Mouse (Mus musculus) liver, embryonic 16.5 days (tissue): ENCODE data around the gene Nfia. TPM values are rescaled to one million over a fixed set of nuclear protein-coding genes. Genes with fewer than 3 reads are reported as not detected.

Experiments used
- ATAC-seq: fragments of 200-750 bp; cut with Nextera tagmentation; 2 replicates; pipeline ENCODE4 v1.8.0; 2017; ENCODE audit warnings: low read depth, mild to moderate bottlenecking, moderate number of reproducible peaks, moderate library complexity
- H3K27ac ChIP-seq: fragments of 300-500 bp; sonication (generic); 2 replicates; pipeline ENCODE4 v1.5.1; 2014; ENCODE audit warnings: mild to moderate bottlenecking, low read length
- H3K27me3 ChIP-seq: fragments of 300-500 bp; sonication (generic); 2 replicates; pipeline ENCODE4 v1.6.1; 2014; ENCODE audit warnings: low read depth, low read length, mixed read lengths; ENCODE audit not compliant: control insufficient read depth, insufficient read depth
- H3K36me3 ChIP-seq: fragments of 300-500 bp; sonication (generic); 2 replicates; pipeline ENCODE4 v1.6.1; 2014; ENCODE audit warnings: mild to moderate bottlenecking; ENCODE audit not compliant: control insufficient read depth, insufficient read depth
- H3K4me1 ChIP-seq: fragments of 300-500 bp; sonication (generic); 2 replicates; pipeline ENCODE4 v1.6.1; 2014; ENCODE audit warnings: low read depth, low read length, mixed read lengths; ENCODE audit not compliant: control insufficient read depth
- H3K4me2 ChIP-seq: fragments of 300-500 bp; sonication (generic); 2 replicates; pipeline ENCODE4 v1.6.1; 2014; ENCODE audit warnings: low read depth, low read length, mixed read lengths
- H3K4me3 ChIP-seq: fragments of 300-500 bp; sonication (generic); 2 replicates; pipeline ENCODE4 v1.5.1; 2014; ENCODE audit warnings: low read depth, mild to moderate bottlenecking, low read length
- H3K9ac ChIP-seq: fragments of 300-500 bp; sonication (generic); 2 replicates; pipeline ENCODE4 v1.6.1; 2014; ENCODE audit warnings: low read depth, low read length
- H3K9me3 ChIP-seq: fragments of 300-500 bp; sonication (generic); replicated peaks from 2 replicates; pipeline ENCODE4 v1.6.1; 2016; ENCODE audit warnings: low read length; ENCODE audit not compliant: control insufficient read depth
- WGBS: fragments of 180-500 bp; shearing (Covaris S2); extraction: QIAGEN DNeasy Blood & Tissue Kit; methylation state at CpG from one replicate; pipeline ENCODE4 v1.1.7; 2014; ENCODE audit not compliant: insufficient replicate concordance; 5-methylcytosine and 5-hydroxymethylcytosine counted together
- polyA plus RNA-seq: library from polyadenylated mRNA; unstranded; fragments of >200 nt; fragmentation: Nextera tagmentation; extraction: Ambion mirVana; gene quantifications from 2 replicates; pipeline ENCODE4 v1.2.1, GENCODE M21; 2015

Gene Nfia
- polyA plus RNA-seq, 1 experiment from 2014 or later, result 5.7 TPM

DNA sequence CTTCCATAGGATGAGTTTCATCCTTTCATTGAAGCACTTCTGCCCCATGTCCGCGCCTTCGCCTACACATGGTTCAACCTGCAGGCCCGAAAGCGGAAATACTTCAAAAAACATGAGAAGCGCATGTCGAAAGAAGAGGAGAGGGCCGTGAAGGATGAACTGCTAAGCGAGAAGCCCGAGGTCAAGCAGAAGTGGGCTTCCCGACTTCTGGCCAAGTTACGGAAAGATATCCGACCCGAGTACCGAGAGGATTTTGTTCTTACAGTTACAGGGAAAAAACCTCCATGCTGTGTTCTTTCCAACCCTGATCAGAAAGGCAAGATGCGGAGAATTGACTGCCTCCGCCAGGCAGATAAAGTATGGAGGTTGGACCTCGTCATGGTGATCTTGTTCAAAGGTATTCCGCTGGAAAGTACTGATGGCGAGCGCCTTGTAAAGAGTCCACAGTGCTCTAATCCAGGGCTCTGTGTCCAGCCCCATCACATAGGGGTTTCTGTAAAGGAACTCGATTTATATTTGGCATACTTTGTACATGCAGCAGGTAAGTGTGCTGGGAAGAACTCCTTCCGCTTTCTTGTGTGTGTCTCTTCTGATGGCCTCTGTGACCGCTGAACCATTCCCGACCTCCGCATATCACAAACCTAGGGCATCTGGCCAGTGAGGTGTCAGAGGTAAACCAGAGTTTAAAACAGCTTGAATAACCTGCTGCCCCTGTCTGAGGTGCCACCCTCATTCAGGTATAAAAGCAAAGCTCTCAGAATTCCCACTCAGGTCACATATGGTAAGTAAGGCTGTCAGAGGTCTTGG, 10.7 kb downstream of the Nfia start:
- ATAC-seq, result no peak
- Histone ChIP-seq H3K27ac (no peak overlapping the region), H3K4me2 (no peak overlapping the region), H3K9me3 (no peaks in the 10 kb centered on the region), H3K4me3 (no peak overlapping the region), H3K4me1 (no peaks in the 10 kb centered on the region), H3K36me3 (peaks cover 5% of the 10 kb centered on the region), H3K9ac (no peak overlapping the region), H3K27me3 (peaks cover 22% of the 10 kb centered on the region)
- 84% methylated on average over 26 of the region's 26 CpGs for WGBS

DNA sequence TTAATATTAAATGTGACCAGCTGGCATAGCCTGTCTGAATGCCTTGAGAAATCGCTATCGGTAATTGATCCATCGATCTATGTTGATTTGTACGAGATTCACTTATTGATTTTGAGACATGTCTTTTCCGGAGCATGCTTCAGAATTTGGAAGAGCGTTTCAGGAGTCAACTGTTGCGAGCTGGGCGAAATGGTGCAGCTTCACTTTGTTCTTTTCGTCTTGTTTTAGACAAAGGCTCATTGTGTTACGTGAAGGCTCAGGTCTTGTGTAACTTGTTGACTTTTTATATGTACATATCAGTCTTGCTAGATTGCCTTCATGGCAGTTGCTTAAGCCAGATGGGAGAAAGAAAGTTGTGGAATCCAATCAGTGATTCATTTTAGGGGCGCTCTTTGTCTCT, 11.7 kb downstream of the Nfia start:
- H3K9ac ChIP-seq, result no peak overlapping the region
- WGBS, result 76% methylated on average over 11 of the region's 11 CpGs
- H3K4me3 ChIP-seq, result no peak overlapping the region
- peaks cover 13% of the 10 kb centered on the region for H3K27me3 ChIP-seq
- H3K36me3 ChIP-seq, result peaks cover 5% of the 10 kb centered on the region
- H3K27ac ChIP-seq, result no peak overlapping the region
- H3K4me2 ChIP-seq, result no peak overlapping the region
- no peaks in the 10 kb centered on the region for H3K9me3 ChIP-seq
- no peak for ATAC-seq
- H3K4me1 ChIP-seq, result no peaks in the 10 kb centered on the region

DNA sequence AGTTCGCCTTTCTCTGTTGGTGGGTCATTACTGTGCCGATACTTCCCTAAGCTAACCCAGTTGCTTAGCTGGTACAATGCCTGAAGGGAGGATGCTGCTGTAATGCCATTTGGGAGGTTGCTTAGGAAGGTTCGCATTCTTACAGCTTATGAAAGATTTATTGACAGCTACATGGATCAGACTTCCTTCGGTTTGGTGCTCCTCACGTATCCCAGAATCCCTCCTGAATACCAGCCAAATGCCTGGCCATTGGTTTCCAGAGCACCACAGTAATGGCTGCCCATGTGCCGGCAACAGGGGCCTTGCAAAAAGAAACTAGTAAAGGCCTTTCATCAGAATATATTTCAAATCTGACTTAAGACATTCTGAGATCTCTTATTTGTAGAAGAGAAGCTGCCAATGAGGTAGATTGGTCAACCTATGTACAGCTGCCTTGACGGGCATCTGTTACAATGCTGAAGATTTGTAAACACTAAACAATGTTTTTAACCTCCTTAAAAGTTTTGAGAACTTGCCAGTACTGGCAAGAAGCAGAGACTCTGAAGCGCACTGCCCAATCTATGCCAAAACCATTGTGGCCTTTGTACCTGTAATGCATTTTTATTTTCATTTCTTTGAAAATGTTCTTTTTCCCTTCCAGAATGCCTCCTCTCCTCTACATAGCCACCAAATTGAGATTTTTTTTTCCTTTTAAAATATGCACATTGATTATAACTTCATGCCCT, 13.2 kb downstream of the Nfia start:
- Histone ChIP-seq H3K27me3 (peaks cover 1% of the 10 kb centered on the region), H3K9me3 (no peaks in the 10 kb centered on the region), H3K4me2 (no peak overlapping the region), H3K4me3 (no peak overlapping the region), H3K9ac (no peak overlapping the region), H3K27ac (no peak overlapping the region), H3K36me3 (peaks cover 5% of the 10 kb centered on the region), H3K4me1 (no peaks in the 10 kb centered on the region)
- no peak for ATAC-seq
- 80% methylated on average over 8 of the region's 8 CpGs for WGBS

DNA sequence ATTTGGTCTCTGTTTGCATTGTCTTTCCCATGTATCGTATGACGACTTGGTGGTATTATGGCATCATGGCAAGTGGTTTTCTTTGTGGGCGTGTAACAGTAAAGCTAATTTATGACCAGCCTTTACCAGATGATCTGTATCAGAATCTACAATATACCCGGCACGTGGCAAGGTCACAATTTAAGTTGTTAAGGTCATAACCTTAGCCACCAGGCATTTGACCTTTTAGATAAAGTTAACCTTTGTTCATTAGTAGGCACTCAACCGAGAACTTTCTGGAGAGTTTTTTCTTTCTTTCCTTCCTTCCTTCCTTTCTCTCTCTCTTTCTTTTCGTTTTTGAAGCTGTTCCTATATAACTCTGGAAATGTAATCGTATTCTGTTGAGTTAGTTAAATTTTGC, 14.0 kb downstream of the Nfia start:
- no peak overlapping the region for H3K27ac ChIP-seq
- no peak overlapping the region for H3K4me2 ChIP-seq
- no peaks in the 10 kb centered on the region for H3K4me1 ChIP-seq
- H3K9ac ChIP-seq, result no peak overlapping the region
- H3K27me3 ChIP-seq, result no peaks in the 10 kb centered on the region; the same call in 1 of the 2 replicates
- H3K4me3 ChIP-seq, result no peak overlapping the region
- no peak for ATAC-seq
- H3K9me3 ChIP-seq, result no peaks in the 10 kb centered on the region
- WGBS, result 46% methylated on average over 8 of the region's 8 CpGs
- H3K36me3 ChIP-seq, result peaks cover 5% of the 10 kb centered on the region

DNA sequence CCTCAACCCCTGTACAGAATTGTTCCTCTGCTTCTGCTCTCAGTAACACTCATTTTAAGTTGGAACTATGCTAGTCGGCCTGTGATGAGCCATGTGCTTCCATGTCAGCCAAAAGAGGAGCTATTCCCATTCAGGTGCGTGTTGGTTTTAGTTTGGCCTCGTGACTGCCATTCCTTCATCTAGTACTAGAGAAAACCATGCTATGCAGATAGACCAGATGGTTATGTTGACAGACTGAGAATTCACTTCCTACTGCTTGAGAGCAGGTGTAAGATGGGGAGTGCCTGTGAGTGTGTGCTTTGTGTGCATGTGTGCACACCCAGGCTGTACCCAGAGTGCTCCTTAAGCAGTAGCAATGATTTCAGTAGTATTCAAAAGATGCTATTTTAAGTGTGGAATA, 15.0 kb downstream of the Nfia start:
- no peak for ATAC-seq
- H3K9ac ChIP-seq, result no peak overlapping the region
- H3K36me3 ChIP-seq, result peaks cover 5% of the 10 kb centered on the region
- H3K4me3 ChIP-seq, result no peak overlapping the region
- H3K4me2 ChIP-seq, result no peak overlapping the region
- H3K27ac ChIP-seq, result no peak overlapping the region
- 62% methylated on average over 3 of the region's 3 CpGs for WGBS
- H3K9me3 ChIP-seq, result no peaks in the 10 kb centered on the region
- no peaks in the 10 kb centered on the region; the same call in 1 of the 2 replicates for H3K27me3 ChIP-seq
- no peaks in the 10 kb centered on the region for H3K4me1 ChIP-seq

DNA sequence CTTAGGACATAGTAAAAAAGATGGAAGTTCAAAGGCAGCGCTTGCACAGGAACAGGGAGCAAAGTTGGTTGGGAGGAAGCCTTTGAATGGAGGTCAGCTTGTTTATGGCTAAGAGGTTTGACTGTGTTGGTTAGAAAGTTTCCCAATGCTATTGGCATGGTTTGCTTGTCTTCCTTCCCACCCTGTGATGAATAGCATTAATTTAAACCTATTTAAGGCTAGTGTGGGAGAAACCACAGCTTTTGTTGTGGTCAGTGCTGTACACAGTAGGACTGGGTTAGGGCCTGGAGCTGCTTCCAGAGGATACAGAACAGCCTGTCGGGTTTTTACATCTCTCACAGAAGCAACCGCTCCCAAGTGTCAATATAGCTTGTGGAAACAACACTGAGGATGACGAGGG, 16.0 kb downstream of the Nfia start:
- H3K9ac ChIP-seq, result no peak overlapping the region
- peaks cover under 1% of the 10 kb centered on the region; the same call in 1 of the 2 replicates for H3K36me3 ChIP-seq
- H3K27ac ChIP-seq, result no peak overlapping the region
- no peak for ATAC-seq
- H3K9me3 ChIP-seq, result no peaks in the 10 kb centered on the region
- H3K4me1 ChIP-seq, result no peaks in the 10 kb centered on the region
- no peaks in the 10 kb centered on the region; the same call in 1 of the 2 replicates for H3K27me3 ChIP-seq
- H3K4me2 ChIP-seq, result no peak overlapping the region
- WGBS, result 46% methylated on average over 4 of the region's 4 CpGs
- H3K4me3 ChIP-seq, result no peak overlapping the region

DNA sequence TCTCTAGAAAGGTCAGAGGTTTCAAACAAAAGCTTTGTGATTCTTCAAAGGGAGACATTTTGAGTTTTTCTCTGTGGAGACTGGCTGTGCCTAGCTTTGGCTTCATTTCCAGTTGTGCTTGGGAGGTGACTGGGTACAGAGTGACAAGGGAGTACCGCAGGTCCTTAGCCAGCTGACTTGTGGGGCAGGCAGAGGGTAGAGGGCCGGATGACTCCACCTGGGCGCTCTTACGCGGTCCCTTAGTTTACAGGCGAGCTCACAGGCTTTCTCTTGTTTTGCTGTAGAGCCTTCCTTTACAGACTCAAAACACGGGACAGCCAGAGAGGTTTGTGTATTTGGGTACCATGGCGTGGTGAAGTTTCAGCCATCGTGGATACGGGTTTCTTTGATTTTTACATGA, 21.4 kb downstream of the Nfia start:
- ATAC-seq, result no peak
- H3K4me3 ChIP-seq, result no peak overlapping the region
- H3K4me2 ChIP-seq, result no peak overlapping the region
- no peak overlapping the region for H3K9ac ChIP-seq
- H3K27ac ChIP-seq, result no peak overlapping the region
- no peaks in the 10 kb centered on the region for H3K4me1 ChIP-seq
- H3K27me3 ChIP-seq, result no peaks in the 10 kb centered on the region
- H3K36me3 ChIP-seq, result no peaks in the 10 kb centered on the region; the same call in 1 of the 2 replicates
- H3K9me3 ChIP-seq, result no peaks in the 10 kb centered on the region
- 84% methylated on average over 10 of the region's 10 CpGs for WGBS

DNA sequence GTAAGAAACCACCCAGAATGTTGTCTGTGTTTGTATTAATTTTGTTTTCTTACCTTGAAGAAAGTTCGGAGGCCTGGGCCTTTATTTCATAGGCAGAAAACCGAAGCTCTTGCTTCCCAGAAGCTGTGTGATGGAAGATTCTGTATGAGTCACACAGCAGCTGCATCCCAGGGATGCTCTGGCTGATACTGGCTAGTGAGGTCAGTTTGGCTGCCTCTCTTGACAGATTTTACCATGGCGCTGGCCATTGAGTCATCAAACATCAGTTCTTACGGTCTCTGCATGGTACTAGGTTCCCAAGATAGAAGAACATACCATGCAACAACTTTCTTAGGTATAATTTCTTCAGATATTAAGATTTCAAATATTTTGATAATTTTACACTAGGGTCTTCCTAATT, 22.3 kb downstream of the Nfia start:
- no peaks in the 10 kb centered on the region for H3K9me3 ChIP-seq
- WGBS, result 70% methylated on average over 4 of the region's 4 CpGs
- H3K4me3 ChIP-seq, result no peak overlapping the region
- no peaks in the 10 kb centered on the region for H3K4me1 ChIP-seq
- H3K27me3 ChIP-seq, result no peaks in the 10 kb centered on the region
- H3K36me3 ChIP-seq, result no peaks in the 10 kb centered on the region; the same call in 1 of the 2 replicates
- H3K27ac ChIP-seq, result no peak overlapping the region
- ATAC-seq, result no peak
- H3K4me2 ChIP-seq, result no peak overlapping the region
- no peak overlapping the region for H3K9ac ChIP-seq

DNA sequence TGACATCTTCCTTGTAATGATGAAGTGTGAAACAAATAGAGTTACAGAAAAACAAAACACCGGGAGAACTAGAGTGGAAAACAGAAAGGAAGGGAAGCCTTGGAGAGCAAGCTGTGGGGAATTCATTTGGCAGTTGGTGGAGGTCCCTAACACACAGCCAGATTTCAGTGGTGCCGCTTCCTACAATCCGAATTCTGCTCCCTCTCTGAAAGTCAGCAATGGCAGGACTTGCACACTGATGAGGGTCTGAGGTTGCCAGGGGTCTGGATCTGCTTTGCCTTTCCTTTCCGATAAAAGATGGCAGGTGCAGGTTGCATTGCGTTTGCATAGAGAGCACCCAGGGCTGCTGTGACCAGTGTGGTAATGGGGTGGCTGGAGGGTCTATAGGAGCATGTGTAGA, 23.4 kb downstream of the Nfia start:
- WGBS, result 65% methylated on average over 5 of the region's 5 CpGs
- Histone ChIP-seq H3K9me3 (no peaks in the 10 kb centered on the region), H3K27ac (no peak overlapping the region), H3K27me3 (no peaks in the 10 kb centered on the region), H3K9ac (no peak overlapping the region), H3K36me3 (no peaks in the 10 kb centered on the region; the same call in 1 of the 2 replicates), H3K4me3 (no peak overlapping the region), H3K4me2 (no peak overlapping the region), H3K4me1 (no peaks in the 10 kb centered on the region)
- ATAC-seq, result no peak
